Mouse (Mus musculus) large intestine, adult 2 months (tissue): Measurements from ENCODE around the gene Adarb1. TPM values are rescaled to one million over a fixed set of nuclear protein-coding genes. Genes with fewer than 3 reads are reported as not detected.

Experiments used
- DNase-seq: peaks from one replicate; pipeline ENCODE4 v3.0.0-alpha.2; 2012; ENCODE audit warnings: low read depth, low spot score
- WGBS: fragments of 180-500 bp; shearing (Covaris S2); methylation state at CpG from one replicate; pipeline ENCODE4 v1.1.7; 2018; 5-methylcytosine and 5-hydroxymethylcytosine counted together
- polyA plus RNA-seq: library from polyadenylated mRNA; depleted of rRNA; stranded (reverse); fragments of >200 nt; gene quantifications from 2 replicates; pipeline ENCODE4 v1.2.3, GENCODE M21; 2012; rRNA removed

Adarb1 gene
- polyA plus RNA-seq, 1 experiment: 0.63 TPM

DNA sequence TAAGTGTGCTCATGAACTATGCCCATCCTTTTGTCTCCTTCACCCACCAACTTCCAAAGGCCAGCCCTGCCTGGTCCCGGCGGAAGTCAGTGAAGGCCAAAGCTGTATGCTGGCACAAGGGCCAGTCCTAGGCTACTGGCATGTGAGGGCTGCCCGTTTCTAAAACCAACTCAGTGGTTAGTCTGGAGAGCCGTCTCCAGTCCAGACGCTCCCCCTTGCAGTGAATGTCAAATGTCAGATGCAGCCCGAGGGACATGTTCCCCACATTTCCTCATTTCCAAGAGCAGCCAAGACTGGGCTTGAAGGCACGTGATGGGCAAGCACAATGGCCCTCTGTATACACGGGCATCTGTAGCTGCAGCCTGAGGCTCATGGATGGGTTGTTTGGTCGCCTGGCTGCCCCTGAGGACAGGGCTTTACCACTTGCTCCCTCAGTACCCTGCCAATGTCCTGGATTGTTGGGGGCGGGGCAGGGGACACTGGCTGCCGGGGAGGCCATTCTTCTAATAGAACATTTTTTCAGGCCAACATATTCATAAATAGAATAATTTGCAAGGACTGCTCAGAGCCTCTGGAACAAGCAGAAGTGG, 174.4 kb downstream of the Adarb1 start:
- 69% methylated on average over 11 of the region's 11 CpGs for WGBS
- no peak for DNase-seq

DNA sequence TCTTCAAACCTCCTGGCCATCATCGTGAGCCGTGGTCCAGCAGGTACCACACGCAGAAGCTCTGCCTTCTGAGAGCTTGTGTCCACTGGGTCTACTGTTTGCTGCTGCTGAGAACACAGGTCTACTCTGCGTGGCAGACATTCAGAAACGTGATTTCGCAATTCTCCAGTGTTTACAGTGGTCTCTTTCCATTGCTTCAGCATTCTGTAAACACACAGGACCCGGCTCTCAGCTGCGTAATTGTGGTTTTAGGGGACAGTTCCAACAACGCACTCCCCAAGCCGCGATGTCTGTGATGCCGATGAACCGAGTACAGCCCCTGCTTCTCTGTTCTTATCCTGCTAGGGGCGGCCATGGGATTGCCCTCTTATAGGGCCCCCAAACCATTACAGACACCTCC, 175.2 kb downstream of the Adarb1 start:
- WGBS: 49% methylated on average over 14 of the region's 14 CpGs
- no peak for DNase-seq

- 67% methylated on average over 3 of the region's 3 CpGs for WGBS
- no peak for DNase-seq
Observed at GRCm38 (mm10) chr10:77242396-77242795, 175.7 kb downstream of the Adarb1 start.

- DNase-seq: no peak
- WGBS: 77% methylated on average over 8 of the region's 8 CpGs
Observed at GRCm38 (mm10) chr10:77240764-77241163, 177.3 kb downstream of the Adarb1 start.

Other genes starting within 250 kb of the Adarb1 start
- 35.5 and 39.0 TPM in 2 replicates for gene Pofut2, start 159.1 kb downstream of the Adarb1 start, polyA plus RNA-seq
- 31.2 and 32.0 TPM in 2 replicates for gene Fam207a, start 97.5 kb upstream of the Adarb1 start, polyA plus RNA-seq
- 19.2 and 25.3 TPM in 2 replicates for gene Itgb2, start 112.0 kb upstream of the Adarb1 start, polyA plus RNA-seq
- gene Pttg1ip, start 163.4 kb upstream of the Adarb1 start, polyA plus RNA-seq: 158 and 222 TPM in 2 replicates
- 293 and 338 TPM in 2 replicates for gene Sumo3, start 187.8 kb upstream of the Adarb1 start, polyA plus RNA-seq
- not detected in 2 replicates for gene Gm49325, start 187.9 kb upstream of the Adarb1 start, polyA plus RNA-seq
- gene Ube2g2, start 204.0 kb upstream of the Adarb1 start, polyA plus RNA-seq: 27.7 and 31.4 TPM in 2 replicates